Mouse (Mus musculus): ENCODE results near the gene Optn.

DNA sequence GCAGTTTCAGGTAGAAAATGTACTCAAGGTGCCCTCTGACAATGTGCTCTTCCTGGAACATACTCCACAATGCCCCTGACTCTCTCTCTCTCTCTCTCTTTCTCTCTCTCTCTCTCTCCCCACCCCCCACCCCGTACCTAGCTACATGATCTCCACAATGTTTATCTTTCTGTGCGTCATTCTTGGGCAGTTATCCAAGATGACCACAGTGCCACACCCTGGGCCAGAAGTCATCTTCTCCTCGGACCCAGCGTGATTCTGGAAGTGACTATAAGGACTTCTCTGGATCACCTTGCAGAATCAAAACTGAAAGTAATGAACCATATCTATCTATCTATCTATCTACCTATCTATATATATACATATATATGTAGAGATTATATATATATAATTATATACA lies 4.1 kb upstream of the Optn start:
- TF ChIP-seq EP300 (IDR thresholded peaks at IDR 0.05; ENCODE audit: low read depth) (no peak), CTCF (IDR thresholded peaks at IDR 0.05; ENCODE audit: low read depth) (no peak)
